Mouse (Mus musculus) layer of hippocampus, postnatal 25 days (tissue): ENCODE data around the gene Pkn1. TPM values are rescaled to one million over a fixed set of nuclear protein-coding genes. Genes with fewer than 3 reads are reported as not detected.

Experiments
- DNase-seq, 2 experiments: peaks; one replicate each; pipeline ENCODE4 v3.0.0; 2022; ENCODE audit warnings: mixed read lengths in 2 of 2, low spot score in 1 of 2; ENCODE audit errors: extremely low spot score in 1 of 2
- total RNA-seq, 2 experiments: library from RNA; stranded (reverse); gene quantifications; 2 replicates each; pipeline ENCODE4 v1.2.3; 2021

The Pkn1 gene
- total RNA-seq, 2 experiments from 2014 or later: 42.2 to 57.6 TPM

- no peak for DNase-seq
These were observed 4.4 kb downstream of the Pkn1 start for GRCm38 (mm10) chr8:83694369-83695160.

GRCm38 (mm10) chr8:83693609-83694236 lies 5.3 kb downstream of the Pkn1 start:
- no peak for DNase-seq

DNA sequence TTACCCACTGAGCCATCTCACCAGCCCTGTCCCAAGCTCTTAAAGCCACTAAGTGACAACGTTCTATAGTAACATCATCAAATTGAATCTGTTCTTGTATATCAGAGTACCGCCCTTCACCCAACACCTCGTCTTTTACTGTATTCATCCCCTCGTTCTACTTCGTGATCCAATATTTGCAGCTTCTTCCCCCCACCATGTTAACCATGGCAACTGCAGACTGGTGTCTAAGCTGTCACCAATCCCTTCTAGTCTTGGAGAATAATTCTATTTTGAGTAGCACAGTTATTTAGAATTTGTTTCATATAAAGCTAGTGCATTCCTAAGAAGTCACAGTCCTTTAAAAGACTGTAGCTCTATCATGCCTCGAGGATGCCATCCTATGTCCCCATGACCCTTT lies 9.7 kb downstream of the Pkn1 start:
- DNase-seq: no peak

GRCm38 (mm10) chr8:83684517-83684916 lies 14.5 kb downstream of the Pkn1 start:
- DNase-seq: no peak

GRCm38 (mm10) chr8:83681099-83681498 lies 17.9 kb downstream of the Pkn1 start:
- DNase-seq: no peak

DNA sequence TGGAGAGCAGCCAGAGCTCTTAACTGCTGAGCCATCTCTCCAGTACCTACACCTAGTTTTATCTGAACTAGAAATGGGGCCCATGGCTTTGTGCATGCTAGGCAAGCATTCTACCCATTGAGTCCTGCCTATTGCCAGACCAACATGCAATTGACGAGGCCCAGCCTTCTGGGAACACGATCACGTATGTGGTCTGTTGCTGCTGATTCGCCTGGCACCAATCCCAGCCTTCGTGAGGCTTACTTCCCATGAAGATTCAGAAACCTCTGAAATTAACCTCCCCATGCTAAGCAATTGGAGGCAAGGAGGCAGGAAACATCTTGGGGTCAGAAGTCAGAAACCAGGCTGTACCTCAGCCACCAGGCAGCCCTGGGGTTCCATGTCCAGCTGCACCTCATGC lies 18.4 kb downstream of the Pkn1 start:
- no peak for DNase-seq

DNA sequence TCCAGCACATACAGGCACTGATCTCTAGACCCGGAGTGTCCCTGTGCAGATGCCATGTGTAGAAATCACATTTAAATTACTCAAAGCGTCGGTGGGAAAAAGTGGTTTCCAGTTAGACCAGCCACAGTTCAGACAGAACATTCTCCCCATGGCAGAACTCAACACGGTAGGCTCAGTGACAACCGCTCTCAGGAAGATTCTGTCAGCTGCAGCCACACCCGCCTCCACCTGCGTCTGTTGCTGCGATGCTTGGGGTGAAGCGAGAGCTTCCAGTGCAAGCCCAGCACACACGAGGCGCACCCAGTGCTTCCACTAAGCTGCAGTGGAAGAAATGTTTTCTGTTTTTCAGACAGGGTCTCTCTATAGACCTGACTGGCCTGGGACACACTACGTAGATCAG lies 19.1 kb downstream of the Pkn1 start:
- DNase-seq: no peak

DNA sequence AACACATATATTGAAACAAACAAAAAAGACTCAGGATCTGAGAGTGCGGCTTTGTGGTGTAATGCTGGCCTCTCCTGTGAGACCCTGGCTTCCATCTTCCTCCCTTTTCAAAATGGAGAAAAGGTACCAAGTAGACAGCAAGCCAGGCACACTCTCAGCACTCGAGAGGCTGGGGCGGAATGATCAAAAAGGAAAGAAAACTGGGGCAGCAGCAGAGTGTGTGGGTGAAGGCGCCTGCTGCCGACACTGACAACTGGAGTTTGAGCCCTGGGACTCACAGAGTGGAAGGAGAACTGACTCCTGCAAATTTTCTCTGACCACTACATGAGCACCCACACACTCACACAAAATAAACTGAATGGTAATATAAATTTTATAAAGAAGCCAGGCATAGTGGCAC lies 24.5 kb downstream of the Pkn1 start:
- DNase-seq: no peak

- no peak for DNase-seq
These were observed 26.0 kb downstream of the Pkn1 start for GRCm38 (mm10) chr8:83672936-83673335.

DNA sequence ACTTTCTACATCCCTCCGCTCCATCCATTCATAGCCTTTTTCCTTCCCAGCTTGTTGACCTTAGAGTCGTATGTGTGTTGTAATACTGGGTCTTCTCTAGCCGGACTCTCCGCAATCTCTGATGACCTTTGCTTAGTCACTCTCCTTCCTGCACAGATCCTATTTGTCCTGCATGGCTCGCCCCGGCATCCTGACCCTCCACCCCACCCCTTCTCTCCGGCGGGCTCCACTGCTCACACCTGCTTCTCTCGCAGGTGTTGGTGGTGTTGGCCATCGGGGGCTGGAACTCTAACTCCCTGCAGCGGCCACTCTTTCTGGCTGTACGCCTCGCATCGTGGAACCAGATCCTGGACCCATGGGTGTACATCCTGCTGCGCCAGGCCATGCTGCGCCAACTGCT lies 30.0 kb downstream of the Pkn1 start:
- DNase-seq: no peak

- DNase-seq: peak; percentile 63 to 72
These were observed 30.7 kb downstream of the Pkn1 start for GRCm38 (mm10) chr8:83668010-83668916.

DNA sequence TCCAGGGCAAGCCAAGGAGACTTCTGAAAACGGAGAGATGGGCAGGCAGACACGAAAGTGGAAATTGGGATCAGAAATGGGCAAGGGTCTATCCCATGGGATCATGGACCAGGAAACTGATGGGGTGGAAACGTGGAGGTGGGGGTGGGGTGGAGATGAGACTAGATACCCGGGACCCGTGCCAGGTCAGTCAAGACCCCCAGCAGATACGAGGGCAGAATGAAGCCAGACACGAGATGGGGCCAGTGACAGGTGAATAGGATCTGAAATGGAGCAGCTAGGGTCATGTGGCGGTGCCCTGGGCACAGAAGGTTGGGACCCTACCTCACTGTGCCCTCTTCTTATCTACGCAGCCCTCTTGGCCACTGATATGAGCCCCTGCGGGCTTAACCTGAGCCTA lies 31.5 kb downstream of the Pkn1 start:
- no peak for DNase-seq

DNA sequence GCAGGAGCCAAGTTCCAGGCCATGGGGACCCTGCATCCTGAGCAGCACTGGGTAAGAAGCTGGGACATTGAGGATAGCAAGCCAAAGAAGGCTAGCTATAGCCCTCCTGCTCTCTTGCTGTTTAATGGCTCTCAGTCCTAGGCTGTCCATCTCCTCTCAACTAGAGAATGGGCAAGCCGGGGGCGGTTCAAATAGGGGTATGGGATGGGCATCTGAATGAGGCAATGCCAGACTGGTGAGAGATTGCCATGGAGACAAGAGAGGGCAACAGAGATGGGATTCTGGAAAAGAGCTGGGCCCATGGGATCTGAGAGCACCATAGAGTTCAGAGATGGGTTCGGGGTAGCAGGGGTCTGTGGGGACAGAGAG lies 32.1 kb downstream of the Pkn1 start:
- DNase-seq: no peak

DNA sequence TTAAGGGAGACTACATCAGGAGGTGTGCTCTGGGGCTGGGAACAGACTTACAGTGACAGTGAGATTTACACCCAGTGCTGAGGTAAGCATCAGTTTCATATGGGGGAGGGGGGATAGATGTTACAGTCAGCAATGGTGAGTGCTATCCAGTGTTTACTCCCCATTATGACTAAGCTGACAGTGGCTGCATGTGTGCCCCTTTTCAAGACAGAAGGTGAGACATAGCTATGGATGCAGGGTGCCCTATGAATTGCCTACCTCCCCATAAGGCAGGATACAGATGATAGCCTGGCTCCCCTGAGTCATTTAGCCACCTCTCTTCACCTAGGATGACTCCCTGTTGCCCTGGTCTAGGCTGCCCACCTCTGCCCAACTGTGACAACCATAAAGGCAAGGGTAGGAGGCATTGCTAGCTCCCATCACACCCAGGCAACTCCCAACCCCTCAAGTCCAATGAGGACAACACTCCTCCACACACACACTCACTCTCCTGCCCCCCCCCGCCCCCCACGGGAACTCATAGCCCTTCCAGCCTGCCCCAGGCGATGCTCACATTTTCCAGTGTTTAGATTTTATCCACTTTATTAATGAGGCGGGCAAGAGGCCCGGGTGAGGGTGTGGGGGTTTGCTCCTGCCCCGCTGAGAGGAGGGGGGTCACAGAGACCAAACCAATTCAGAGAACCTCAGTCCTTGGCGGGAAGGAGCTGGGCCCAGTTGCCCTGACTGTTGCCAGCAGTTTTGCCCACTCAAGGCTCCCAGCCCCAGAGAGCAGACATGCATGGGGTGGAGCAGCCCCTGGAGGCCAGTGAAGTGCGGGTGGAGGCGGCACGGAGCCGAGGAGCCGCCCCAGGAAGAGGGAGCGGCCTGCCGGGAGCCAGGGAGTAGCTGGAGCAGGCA lies 32.8 kb downstream of the Pkn1 start, which contains the start of gene Ptger1:
Gene Ptger1 (plus strand): TSS at position 710 of the 897 bp plus-strand sequence.
- DNase-seq: no peak

DNA sequence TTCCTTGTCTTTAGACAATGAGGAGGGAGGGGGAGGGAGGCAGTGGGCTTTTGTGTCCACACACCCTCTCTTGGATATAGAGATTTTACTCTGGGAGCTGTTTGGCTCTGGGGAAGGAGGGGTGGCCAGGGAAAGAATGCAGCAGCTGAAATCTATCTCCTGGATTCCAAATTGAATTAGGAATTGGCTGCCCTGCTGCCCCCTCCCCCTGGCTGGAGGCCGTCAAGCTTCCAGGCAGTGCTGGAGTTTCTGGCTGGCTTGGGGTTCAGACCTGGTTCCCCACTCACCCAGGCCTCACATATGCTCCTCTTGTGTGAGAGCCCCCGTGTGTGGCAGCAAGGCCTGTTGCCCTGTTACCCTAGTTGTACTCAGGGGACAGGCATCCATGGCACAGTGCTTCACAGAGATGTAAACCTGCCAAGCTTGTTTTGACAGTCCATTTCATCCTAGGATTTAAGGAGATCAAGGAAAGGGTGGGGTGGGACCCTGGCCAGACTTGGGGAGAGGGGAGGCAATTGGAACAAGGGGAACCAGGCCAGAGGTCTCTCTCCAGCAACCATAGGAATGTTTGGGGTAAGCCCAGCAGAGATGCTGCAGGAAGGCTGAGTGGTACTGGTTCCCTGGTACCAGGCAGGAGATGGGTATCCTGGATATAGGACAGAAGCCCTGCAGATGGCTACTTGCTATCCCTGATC lies 33.9 kb downstream of the Pkn1 start:
- no peak for DNase-seq

DNA sequence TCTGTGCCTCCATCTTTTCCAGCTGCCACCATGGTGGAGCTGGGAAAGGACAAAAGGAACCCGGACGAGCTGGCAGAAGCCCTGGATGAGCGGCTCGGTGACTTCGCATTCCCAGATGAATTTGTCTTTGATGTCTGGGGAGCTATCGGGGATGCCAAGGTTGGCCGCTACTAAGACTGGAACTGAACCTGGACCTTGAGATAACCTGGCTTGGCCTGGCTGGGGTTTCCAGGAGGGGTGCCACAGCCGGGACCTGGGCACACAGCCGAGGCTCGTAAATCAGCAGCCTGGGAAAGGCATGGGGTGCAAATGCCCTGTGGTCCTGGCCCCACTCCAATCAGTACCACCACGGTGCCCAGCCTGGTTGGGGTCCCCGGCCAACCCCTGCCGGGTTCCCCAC lies 34.9 kb downstream of the Pkn1 start:
- no peak for DNase-seq

GRCm38 (mm10) chr8:83662421-83662826 lies 36.6 kb downstream of the Pkn1 start:
- DNase-seq: peak; percentile 88 to 96

DNA sequence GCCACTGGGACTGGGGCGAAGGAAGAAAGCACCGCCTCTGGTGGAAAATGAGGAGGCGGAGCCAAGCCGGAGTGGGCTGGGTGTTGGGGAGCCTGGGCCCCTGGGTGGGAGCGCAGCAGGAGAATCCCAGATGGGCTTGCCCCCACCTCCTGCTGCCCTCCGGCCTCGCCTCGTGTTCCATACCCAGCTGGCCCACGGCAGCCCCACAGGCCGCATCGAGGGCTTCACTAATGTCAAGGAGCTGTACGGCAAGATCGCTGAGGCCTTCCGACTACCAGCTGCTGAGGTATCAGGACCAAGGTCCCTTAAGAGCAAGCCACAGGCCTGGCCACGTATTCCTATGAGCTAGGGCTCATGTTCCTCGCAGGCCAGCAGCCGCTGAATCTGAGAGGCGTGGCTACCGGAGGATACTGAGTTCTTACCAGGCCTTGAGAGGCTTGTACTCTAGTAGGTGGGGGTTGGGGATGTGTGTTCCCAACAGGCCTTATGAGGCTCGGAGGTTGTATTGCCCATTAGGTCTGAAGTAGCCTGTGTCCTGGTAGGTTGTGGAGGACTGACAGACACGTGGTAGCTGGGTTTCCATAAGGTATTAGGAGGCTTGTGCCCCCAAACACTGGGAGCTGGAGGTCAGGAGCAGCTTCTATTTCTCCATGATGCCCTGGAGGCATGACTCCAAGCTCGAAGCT lies 37.8 kb downstream of the Pkn1 start:
- no peak for DNase-seq

GRCm38 (mm10) chr8:83660545-83660944 lies 38.4 kb downstream of the Pkn1 start:
- DNase-seq: no peak
